Mouse (Mus musculus) fibroblast of lung, adult 2 months (primary cell): ENCODE data around the gene Usp18.

Experiments used
- DNase-seq: peaks from one replicate; pipeline ENCODE4 v3.0.0-alpha.2; 2011; ENCODE audit warnings: low read depth

The Usp18 gene

DNA sequence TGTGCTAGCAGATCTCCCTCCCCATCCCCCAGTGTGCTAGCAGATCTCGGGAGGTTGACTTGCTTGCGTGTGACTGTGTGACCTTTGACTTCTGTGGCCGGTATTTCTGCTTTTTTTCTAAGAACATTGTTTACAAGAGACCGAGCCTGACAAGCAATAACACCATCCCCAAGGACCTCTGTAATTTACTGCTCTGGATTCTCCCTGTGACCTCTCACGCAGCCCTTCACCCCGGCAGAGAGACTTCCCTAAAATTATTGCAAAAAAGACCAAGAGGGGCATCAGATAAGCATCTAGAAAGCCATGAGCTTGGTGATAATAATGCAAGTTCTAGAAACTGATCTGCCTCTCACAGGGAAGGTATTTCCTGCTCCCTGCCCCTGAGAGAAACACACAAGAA lies 20.7 kb upstream of the Usp18 start:
- no peak for DNase-seq

- DNase-seq: no peak
Observed at GRCm38 (mm10) chr6:121226043-121226442, 19.7 kb upstream of the Usp18 start.

GRCm38 (mm10) chr6:121226744-121227143 lies 19.0 kb upstream of the Usp18 start:
- no peak for DNase-seq

DNA sequence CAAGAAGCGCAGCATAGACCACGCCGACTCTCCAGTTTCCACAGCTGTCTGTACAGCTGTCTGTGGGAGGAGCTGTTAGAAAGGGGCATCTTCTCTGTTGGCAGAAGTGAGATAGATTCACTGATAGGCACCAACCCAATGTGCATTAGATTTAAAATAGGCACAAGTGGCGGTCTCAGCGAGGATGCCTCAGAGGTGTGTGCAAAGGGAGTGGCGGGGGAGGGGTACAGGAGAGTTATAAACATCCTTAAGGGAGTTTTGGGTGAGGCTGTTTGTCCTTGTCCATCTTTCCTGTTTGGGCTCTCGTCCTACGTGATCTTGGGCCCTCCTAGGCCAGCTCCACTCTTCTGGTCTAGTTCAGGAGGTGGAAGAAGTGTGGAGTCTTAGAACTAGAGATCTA lies 17.3 kb upstream of the Usp18 start:
- DNase-seq: no peak

- no peak for DNase-seq
Observed at GRCm38 (mm10) chr6:121232652-121233051, 13.1 kb upstream of the Usp18 start.

GRCm38 (mm10) chr6:121236386-121236785 lies 9.3 kb upstream of the Usp18 start:
- no peak for DNase-seq

GRCm38 (mm10) chr6:121238209-121238608 lies 7.5 kb upstream of the Usp18 start:
- DNase-seq: no peak

DNA sequence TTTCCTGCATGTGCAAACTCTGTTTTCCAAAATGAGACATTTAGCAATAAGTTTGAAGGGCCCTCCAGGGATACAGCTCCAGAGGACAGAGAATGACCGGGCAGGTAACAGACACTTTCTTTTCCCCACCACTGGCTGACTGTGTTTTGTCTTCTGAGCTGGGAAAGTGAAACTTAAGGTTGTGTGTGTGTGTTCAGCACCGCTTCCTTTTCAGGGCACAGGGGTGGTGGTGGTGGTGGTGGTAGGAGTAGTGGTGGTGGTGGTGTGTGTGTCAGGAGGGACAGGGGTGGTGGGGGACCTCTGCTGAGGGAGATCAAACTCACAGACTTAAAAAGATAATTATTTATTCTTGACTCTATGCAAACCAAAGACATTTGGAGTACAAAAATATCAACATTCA lies 3.9 kb upstream of the Usp18 start:
- no peak for DNase-seq

- no peak for DNase-seq
Observed at GRCm38 (mm10) chr6:121243161-121243560, 2.5 kb upstream of the Usp18 start.

DNA sequence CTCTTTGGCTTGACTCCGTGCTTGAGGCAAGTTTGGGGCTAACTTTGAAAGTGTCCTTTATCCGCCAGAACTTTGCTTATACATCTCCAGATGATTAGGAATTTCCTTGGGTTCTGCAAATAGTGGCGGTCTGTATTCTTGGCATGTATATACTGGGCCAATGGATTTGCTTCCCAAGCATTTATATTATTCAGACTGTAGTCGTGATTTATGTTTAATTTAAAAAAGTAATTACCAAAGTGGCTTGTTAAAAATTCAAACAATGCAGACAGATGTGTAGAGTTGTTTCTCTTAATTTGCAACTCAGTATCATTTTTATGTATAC lies 293 bp downstream of the Usp18 start:
- no peak for DNase-seq

GRCm38 (mm10) chr6:121250406-121250805 lies 4.7 kb downstream of the Usp18 start:
- DNase-seq: no peak

DNA sequence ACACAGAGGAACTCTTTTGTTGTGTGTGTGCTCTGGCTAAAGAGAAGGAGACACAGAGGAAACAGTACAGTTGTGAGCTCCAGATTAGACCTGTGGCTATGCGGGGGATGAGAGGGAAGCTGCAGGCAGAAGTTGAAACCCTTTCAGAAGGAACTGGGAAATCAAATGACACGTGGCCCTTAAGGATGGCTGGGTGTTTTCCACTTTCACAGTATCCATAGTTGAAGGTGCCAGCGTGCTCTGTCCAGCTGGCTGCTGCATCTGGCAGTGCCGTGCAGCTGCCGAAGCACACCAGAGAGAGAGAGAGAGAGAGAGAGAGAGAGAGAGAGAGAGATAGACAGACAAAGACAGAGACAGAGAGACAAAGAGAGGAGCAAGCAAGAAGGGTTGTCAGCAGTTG lies 5.5 kb downstream of the Usp18 start:
- DNase-seq: no peak

DNA sequence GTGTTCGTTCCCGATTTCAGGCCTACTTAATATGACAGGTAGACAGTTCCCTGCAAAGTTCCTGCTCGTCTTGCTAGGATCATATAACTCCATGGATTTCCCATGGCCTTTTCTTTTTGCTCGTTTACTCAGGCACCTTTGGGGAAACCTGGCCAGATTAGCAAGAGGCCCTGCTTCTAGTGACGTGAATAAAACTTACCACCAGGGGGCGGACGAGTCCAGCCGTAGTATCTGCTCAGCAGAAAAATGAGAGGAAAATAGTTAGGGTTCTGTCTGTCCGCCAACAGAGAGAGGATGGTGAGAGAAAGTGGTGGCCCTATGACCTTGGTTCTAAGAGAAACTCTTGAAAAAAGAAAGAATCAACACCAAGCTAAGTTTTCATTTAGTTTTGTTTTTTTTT lies 14.8 kb downstream of the Usp18 start:
- peak; percentile 29 for DNase-seq

GRCm38 (mm10) chr6:121261233-121261632 lies 15.5 kb downstream of the Usp18 start:
- DNase-seq: no peak

- no peak for DNase-seq
Observed at GRCm38 (mm10) chr6:121262004-121262403, 16.3 kb downstream of the Usp18 start.

GRCm38 (mm10) chr6:121262496-121262895 lies 16.8 kb downstream of the Usp18 start:
- no peak for DNase-seq

GRCm38 (mm10) chr6:121270156-121270555 lies 24.4 kb downstream of the Usp18 start:
- DNase-seq: no peak

DNA sequence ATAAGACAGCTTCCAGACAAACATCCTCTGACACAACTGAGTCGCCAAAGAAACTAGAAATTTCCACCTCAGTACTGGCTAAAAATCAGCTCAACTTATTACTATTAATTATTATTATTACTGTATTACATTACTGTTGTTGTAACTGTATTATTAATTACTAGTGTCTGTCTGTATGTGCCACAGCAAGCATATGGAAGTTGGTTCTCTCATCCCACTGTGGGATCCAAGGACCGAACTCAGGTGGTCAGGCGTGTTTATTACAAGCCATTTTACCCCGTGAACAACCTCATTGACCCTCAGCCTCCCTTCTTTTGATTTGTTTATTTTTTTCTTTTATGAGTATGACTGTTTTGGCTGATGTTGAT lies 26.0 kb downstream of the Usp18 start:
- no peak for DNase-seq

- DNase-seq: peak; percentile 79
Observed at GRCm38 (mm10) chr6:121272075-121272800, 26.5 kb downstream of the Usp18 start.

- no peak for DNase-seq
Observed at GRCm38 (mm10) chr6:121274356-121274755, 28.6 kb downstream of the Usp18 start.

GRCm38 (mm10) chr6:121284132-121284531 lies 38.4 kb downstream of the Usp18 start:
- no peak for DNase-seq

DNA sequence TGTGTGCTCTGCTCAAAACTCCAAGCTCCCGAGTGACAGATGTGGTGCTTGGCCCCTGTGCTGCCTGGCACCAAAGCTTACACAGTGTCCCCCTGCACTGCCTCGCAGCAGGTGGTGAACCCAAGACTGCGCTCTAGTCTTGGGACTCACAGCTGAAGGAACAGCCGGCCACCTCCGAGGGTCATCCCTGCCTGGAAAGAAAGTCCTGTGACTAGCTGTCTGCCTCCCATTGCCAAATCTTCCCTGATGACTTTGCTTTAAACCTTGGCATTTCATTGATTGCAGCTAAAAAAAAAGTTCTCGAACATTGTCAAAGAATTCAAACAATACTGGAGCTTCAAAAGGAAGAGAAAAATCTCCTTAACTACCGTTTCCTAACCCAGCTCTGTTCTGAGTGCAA lies 53.6 kb downstream of the Usp18 start:
- DNase-seq: no peak

- no peak for DNase-seq
Observed at GRCm38 (mm10) chr6:121299954-121300353, 54.2 kb downstream of the Usp18 start, which contains the start of gene Slc6a13. Gene Slc6a13, plus strand, starts transcription at chr6:121300227.

DNA sequence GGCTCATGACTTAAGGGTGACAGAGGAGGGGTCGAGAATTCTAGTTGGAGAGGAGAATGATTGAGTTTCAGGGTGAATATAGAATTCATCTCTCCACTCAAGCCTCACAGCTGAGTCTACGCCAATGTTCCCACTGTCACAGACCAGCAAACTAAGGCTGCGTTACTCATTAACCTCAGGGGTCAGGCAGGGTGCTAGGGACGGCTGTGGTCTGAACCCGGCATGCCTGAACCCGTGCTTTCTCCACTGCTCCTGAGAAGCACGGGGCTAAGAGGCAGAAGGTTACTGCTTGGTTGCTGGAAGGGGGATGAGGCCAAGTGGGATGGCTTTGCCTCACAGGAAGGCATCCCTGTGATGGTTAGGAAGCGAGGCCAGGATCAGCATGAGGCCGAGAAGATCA lies 54.8 kb downstream of the Usp18 start:
- DNase-seq: no peak
